Mouse (Mus musculus): ENCODE results near the gene Tle2. TPM values are rescaled to one million over a fixed set of nuclear protein-coding genes. Genes with fewer than 3 reads are reported as not detected.

Tle2 gene
- polyA plus RNA-seq, 1 experiment from 2014 or later = 29.7 TPM

- no peaks in the 10 kb centered on the region for H3K9me3 ChIP-seq (ENCODE audit: control insufficient read depth, low read length)
- H3K27ac ChIP-seq = no peak overlapping the region
- ATAC-seq (ENCODE audit: low FRiP score) (no peak), DNase-seq (ENCODE audit: low spot score) (no peak)
- 0 out of 2 replicates have a peak overlapping the region, but pooled peaks have one; percentile 10 for H3K4me2 ChIP-seq (replicated peaks)
- peaks cover 18% of the 10 kb centered on the region for H3K4me1 ChIP-seq (replicated peaks; ENCODE audit: control insufficient read depth, insufficient read depth, low read length)
- no peaks in the 10 kb centered on the region for H3K27me3 ChIP-seq (ENCODE audit: control insufficient read depth, insufficient read depth, low read length)
- H3K36me3 ChIP-seq (replicated peaks; ENCODE audit: control insufficient read depth, insufficient read depth) = no peaks in the 10 kb centered on the region; the same call in 1 of the 2 replicates
- H3K4me3 ChIP-seq (replicated peaks; ENCODE audit: low read length) = no peak overlapping the region
- 81% methylated on average over 10 of the region's 10 CpGs for WGBS
- peak overlapping the region; percentile 5; the same call in 1 of the 2 replicates for H3K9ac ChIP-seq
Observed at GRCm38 (mm10) chr10:81541803-81542202, 32.6 kb upstream of the Tle2 start.

GRCm38 (mm10) chr10:81542727-81543460 lies 31.5 kb upstream of the Tle2 start:
- ATAC-seq (ENCODE audit: low FRiP score) = no peak
- no peaks in the 10 kb centered on the region for H3K27me3 ChIP-seq (ENCODE audit: control insufficient read depth, insufficient read depth, low read length)
- WGBS = 72% methylated on average over 7 of the region's 7 CpGs

GRCm38 (mm10) chr10:81543633-81544032 lies 30.7 kb upstream of the Tle2 start:
- no peaks in the 10 kb centered on the region for H3K9me3 ChIP-seq (ENCODE audit: control insufficient read depth, low read length)
- WGBS = 81% methylated on average over 1 of the region's 1 CpGs
- no peaks in the 10 kb centered on the region; the same call in 1 of the 2 replicates for H3K36me3 ChIP-seq (replicated peaks; ENCODE audit: control insufficient read depth, insufficient read depth)
- H3K4me3 ChIP-seq (replicated peaks; ENCODE audit: low read length) = peak overlapping the region; percentile 89
- peaks cover 18% of the 10 kb centered on the region for H3K4me1 ChIP-seq (replicated peaks; ENCODE audit: control insufficient read depth, insufficient read depth, low read length)
- H3K27ac ChIP-seq = no peak overlapping the region
- H3K9ac ChIP-seq = peak overlapping the region; percentile 96
- H3K4me2 ChIP-seq (replicated peaks) = peak overlapping the region; percentile 95
- H3K27me3 ChIP-seq (ENCODE audit: control insufficient read depth, insufficient read depth, low read length) = no peaks in the 10 kb centered on the region
- DNase-seq (ENCODE audit: low spot score) (no peak), ATAC-seq (ENCODE audit: low FRiP score) (no peak)

More at GRCm38 (mm10) chr10:81542727-81543460, 31.5 kb upstream of the Tle2 start:
- Histone ChIP-seq H3K9me3 (ENCODE audit: control insufficient read depth, low read length) (no peaks in the 10 kb centered on the region), H3K4me1 (replicated peaks; ENCODE audit: control insufficient read depth, insufficient read depth, low read length) (peaks cover 18% of the 10 kb centered on the region), H3K4me3 (replicated peaks; ENCODE audit: low read length) (peak overlapping the region; percentile 89), H3K9ac (peak overlapping the region; percentile 96; the same call in 1 of the 2 replicates), H3K36me3 (replicated peaks; ENCODE audit: control insufficient read depth, insufficient read depth) (no peaks in the 10 kb centered on the region; the same call in 1 of the 2 replicates), H3K27ac (no peak overlapping the region), H3K4me2 (replicated peaks) (peak overlapping the region; percentile 95)
- no peak for DNase-seq (ENCODE audit: low spot score)

GRCm38 (mm10) chr10:81544296-81545160 lies 29.8 kb upstream of the Tle2 start:
- WGBS = under 1% methylated on average over 85 of the region's 93 CpGs
- Histone ChIP-seq H3K4me2 (replicated peaks) (peak overlapping the region; percentile 95), H3K36me3 (replicated peaks; ENCODE audit: control insufficient read depth, insufficient read depth) (no peaks in the 10 kb centered on the region; the same call in 1 of the 2 replicates), H3K27ac (peak overlapping the region; percentile 87), H3K4me3 (replicated peaks; ENCODE audit: low read length) (peak overlapping the region; percentile 89), H3K27me3 (ENCODE audit: control insufficient read depth, insufficient read depth, low read length) (no peaks in the 10 kb centered on the region), H3K4me1 (replicated peaks; ENCODE audit: control insufficient read depth, insufficient read depth, low read length) (peaks cover 18% of the 10 kb centered on the region), H3K9ac (peak overlapping the region; percentile 96), H3K9me3 (ENCODE audit: control insufficient read depth, low read length) (no peaks in the 10 kb centered on the region)
- ATAC-seq (ENCODE audit: low FRiP score) (peak; percentile 28), DNase-seq (ENCODE audit: low spot score) (peak; percentile 38)

GRCm38 (mm10) chr10:81545161-81545747 lies 29.1 kb upstream of the Tle2 start, which contains the start of gene Gna11:
Gna11 (minus strand) TSS chr10:81545190.
- ATAC-seq (ENCODE audit: low FRiP score) (peak; percentile 97), DNase-seq (ENCODE audit: low spot score) (peak; percentile 99)
- Histone ChIP-seq H3K27ac (peak within 1 kb of the TSS; percentile 87), H3K4me2 (replicated peaks) (peak within 1 kb of the TSS; percentile 95), H3K4me3 (replicated peaks; ENCODE audit: low read length) (peak within 1 kb of the TSS; percentile 89), H3K9ac (peak within 1 kb of the TSS; percentile 96), H3K4me1 (replicated peaks; ENCODE audit: control insufficient read depth, insufficient read depth, low read length) (peaks cover 18% of the 10 kb centered on the region), H3K36me3 (replicated peaks; ENCODE audit: control insufficient read depth, insufficient read depth) (no peaks in the 10 kb centered on the region), H3K27me3 (ENCODE audit: control insufficient read depth, insufficient read depth, low read length) (no peaks in the 10 kb centered on the region), H3K9me3 (ENCODE audit: control insufficient read depth, low read length) (no peaks in the 10 kb centered on the region)
- WGBS = under 1% methylated on average over 56 of the region's 59 CpGs

GRCm38 (mm10) chr10:81546332-81546731 lies 28.0 kb upstream of the Tle2 start:
- H3K9me3 ChIP-seq (ENCODE audit: control insufficient read depth, low read length) = no peaks in the 10 kb centered on the region
- no peak overlapping the region for H3K9ac ChIP-seq
- no peaks in the 10 kb centered on the region for H3K36me3 ChIP-seq (replicated peaks; ENCODE audit: control insufficient read depth, insufficient read depth)
- no peak for ATAC-seq (ENCODE audit: low FRiP score)
- DNase-seq (ENCODE audit: low spot score) = no peak
- no peaks in the 10 kb centered on the region for H3K27me3 ChIP-seq (ENCODE audit: control insufficient read depth, insufficient read depth, low read length)
- WGBS = 83% methylated on average over 5 of the region's 5 CpGs
- H3K27ac ChIP-seq = no peak overlapping the region
- no peak overlapping the region for H3K4me2 ChIP-seq (replicated peaks)
- H3K4me3 ChIP-seq (replicated peaks; ENCODE audit: low read length) = no peak overlapping the region
- H3K4me1 ChIP-seq (replicated peaks; ENCODE audit: control insufficient read depth, insufficient read depth, low read length) = peaks cover 18% of the 10 kb centered on the region

- no peak overlapping the region for H3K9ac ChIP-seq
- no peak for DNase-seq (ENCODE audit: low spot score)
- no peaks in the 10 kb centered on the region for H3K9me3 ChIP-seq (ENCODE audit: control insufficient read depth, low read length)
- no peak overlapping the region for H3K4me2 ChIP-seq (replicated peaks)
- no peak overlapping the region for H3K27ac ChIP-seq
- ATAC-seq (ENCODE audit: low FRiP score) = no peak
- no peak overlapping the region for H3K4me3 ChIP-seq (replicated peaks; ENCODE audit: low read length)
- H3K4me1 ChIP-seq (replicated peaks; ENCODE audit: control insufficient read depth, insufficient read depth, low read length) = peaks cover 18% of the 10 kb centered on the region
- H3K27me3 ChIP-seq (ENCODE audit: control insufficient read depth, insufficient read depth, low read length) = no peaks in the 10 kb centered on the region
- WGBS = 95% methylated on average over 13 of the region's 13 CpGs
- no peaks in the 10 kb centered on the region for H3K36me3 ChIP-seq (replicated peaks; ENCODE audit: control insufficient read depth, insufficient read depth)
Observed at GRCm38 (mm10) chr10:81546788-81547571, 27.4 kb upstream of the Tle2 start.

GRCm38 (mm10) chr10:81548944-81549343 lies 25.4 kb upstream of the Tle2 start:
- no peak for ATAC-seq (ENCODE audit: low FRiP score)
- Histone ChIP-seq H3K36me3 (replicated peaks; ENCODE audit: control insufficient read depth, insufficient read depth) (no peaks in the 10 kb centered on the region), H3K9ac (no peak overlapping the region), H3K4me3 (replicated peaks; ENCODE audit: low read length) (no peak overlapping the region), H3K27me3 (ENCODE audit: control insufficient read depth, insufficient read depth, low read length) (no peaks in the 10 kb centered on the region), H3K27ac (no peak overlapping the region), H3K4me2 (replicated peaks) (no peak overlapping the region), H3K9me3 (ENCODE audit: control insufficient read depth, low read length) (no peaks in the 10 kb centered on the region), H3K4me1 (replicated peaks; ENCODE audit: control insufficient read depth, insufficient read depth, low read length) (peaks cover 2% of the 10 kb centered on the region)
- WGBS = 72% methylated on average over 5 of the region's 5 CpGs
- no peak for DNase-seq (ENCODE audit: low spot score)
